Mouse (Mus musculus): ENCODE measurements at regions not wholly inside any gene's neighbourhood (a gene's known extent, or its start where the extent isn't known, plus 50 kb on each side); places are given as distances from the start of the nearest gene placed in this dataset.
"Not testable (repeated sequence)": the region's sequence is repeated elsewhere in the genome, so short reads cannot be mapped to it uniquely, and the experiment has no call there.

- no peak for DNase-seq (ENCODE audit: low read depth)
Observed at GRCm38 (mm10) chr16:31553361-31554146, 109.7 kb upstream of the Dlg1 start.

- no peak for DNase-seq (ENCODE audit: low read depth)
Observed at GRCm38 (mm10) chr16:31560426-31560825, 102.8 kb upstream of the Dlg1 start.

GRCm38 (mm10) chr16:31564926-31565325, 98.3 kb upstream of the Dlg1 start:
- peak; percentile 73 for DNase-seq (ENCODE audit: low read depth)

- DNase-seq (ENCODE audit: low read depth), result peak; percentile 60
Observed at GRCm38 (mm10) chr16:31568316-31568715, 94.9 kb upstream of the Dlg1 start.

GRCm38 (mm10) chr16:31569871-31570270, 93.4 kb upstream of the Dlg1 start:
- no peak for DNase-seq (ENCODE audit: low read depth)

- peak; percentile 73 for DNase-seq (ENCODE audit: low read depth)
Observed at GRCm38 (mm10) chr16:31570311-31571139, 92.7 kb upstream of the Dlg1 start.

- DNase-seq (ENCODE audit: low read depth), result not testable (repeated sequence)
Observed at GRCm38 (mm10) chr16:31573833-31574232, 89.4 kb upstream of the Dlg1 start.

GRCm38 (mm10) chr16:31575646-31576045, 87.6 kb upstream of the Dlg1 start:
- DNase-seq (ENCODE audit: low read depth), result not testable (repeated sequence)

GRCm38 (mm10) chr16:31576422-31576821, 86.8 kb upstream of the Dlg1 start:
- DNase-seq (ENCODE audit: low read depth), result no peak

- no peak for DNase-seq (ENCODE audit: low read depth)
Observed at GRCm38 (mm10) chr16:31577347-31577746, 85.9 kb upstream of the Dlg1 start.

- no peak for DNase-seq (ENCODE audit: low read depth)
Observed at GRCm38 (mm10) chr16:31579318-31579717, 83.9 kb upstream of the Dlg1 start.

- DNase-seq (ENCODE audit: low read depth), result no peak
Observed at GRCm38 (mm10) chr16:31580779-31581178, 82.5 kb upstream of the Dlg1 start.

GRCm38 (mm10) chr16:31582885-31583284, 80.4 kb upstream of the Dlg1 start:
- no peak for DNase-seq (ENCODE audit: low read depth)

GRCm38 (mm10) chr16:31583627-31584026, 79.6 kb upstream of the Dlg1 start:
- DNase-seq (ENCODE audit: low read depth), result peak; percentile 34

- DNase-seq (ENCODE audit: low read depth), result peak; percentile 70
Observed at GRCm38 (mm10) chr16:31584216-31584823, 78.9 kb upstream of the Dlg1 start.

GRCm38 (mm10) chr16:31587036-31587435, 76.2 kb upstream of the Dlg1 start:
- DNase-seq (ENCODE audit: low read depth), result no peak

- DNase-seq (ENCODE audit: low read depth), result peak; percentile 84
Observed at GRCm38 (mm10) chr16:31589576-31589975, 73.7 kb upstream of the Dlg1 start.

GRCm38 (mm10) chr16:31591565-31591964, 71.7 kb upstream of the Dlg1 start:
- DNase-seq (ENCODE audit: low read depth), result peak; percentile 57

GRCm38 (mm10) chr16:31592014-31592871, 71.0 kb upstream of the Dlg1 start:
- peak; percentile 98 for DNase-seq (ENCODE audit: low read depth)

- peak; percentile 96 for DNase-seq (ENCODE audit: low read depth)
Observed at GRCm38 (mm10) chr16:31592973-31593683, 70.1 kb upstream of the Dlg1 start.

- peak; percentile 38 for DNase-seq (ENCODE audit: low read depth)
Observed at GRCm38 (mm10) chr16:31597965-31598364, 65.3 kb upstream of the Dlg1 start.

All from NIH3T3 (cell line).